Mouse (Mus musculus) ovary, adult 18-20 months (tissue): Measurements from ENCODE around the gene Sbk2.

ENCODE experiments used
- DNase-seq: peaks from one replicate; pipeline ENCODE4 v3.0.0; 2022; ENCODE audit warnings: low spot score, mixed read lengths

The Sbk2 gene

GRCm38 (mm10) chr7:4921824-4922482, 42.3 kb downstream of the Sbk2 start, which contains the start of gene Nat14:
TSS of gene Nat14 (plus strand) at chr7:4922028.
- no peak for DNase-seq

- no peak for DNase-seq
These were observed 43.0 kb downstream of the Sbk2 start for GRCm38 (mm10) chr7:4920976-4921823.

GRCm38 (mm10) chr7:4920496-4920895, 43.7 kb downstream of the Sbk2 start:
- DNase-seq: no peak

- DNase-seq: no peak
These were observed 44.2 kb downstream of the Sbk2 start for GRCm38 (mm10) chr7:4919971-4920370.

GRCm38 (mm10) chr7:4919096-4919495, 45.1 kb downstream of the Sbk2 start:
- no peak for DNase-seq

GRCm38 (mm10) chr7:4918681-4919080, 45.5 kb downstream of the Sbk2 start:
- DNase-seq: no peak

- no peak for DNase-seq
These were observed 46.7 kb downstream of the Sbk2 start for GRCm38 (mm10) chr7:4917494-4917893.

GRCm38 (mm10) chr7:4915669-4916416, 48.4 kb downstream of the Sbk2 start:
- DNase-seq: no peak

- peak; percentile 83 for DNase-seq
These were observed 49.1 kb downstream of the Sbk2 start, which contains the start of gene Zfp628 for GRCm38 (mm10) chr7:4915007-4915665. TSS of gene Zfp628 (plus strand) at chr7:4915217.

GRCm38 (mm10) chr7:4912248-4912647, 52.0 kb downstream of the Sbk2 start:
- no peak for DNase-seq

GRCm38 (mm10) chr7:4911561-4911960, 52.6 kb downstream of the Sbk2 start:
- DNase-seq: no peak

GRCm38 (mm10) chr7:4906466-4906950, 57.7 kb downstream of the Sbk2 start, which contains the start of gene Gm36210:
TSS of gene Gm36210 (minus strand) at chr7:4906516.
- no peak for DNase-seq

GRCm38 (mm10) chr7:4902404-4902803, 61.8 kb downstream of the Sbk2 start:
- no peak for DNase-seq

GRCm38 (mm10) chr7:4901171-4901570, 63.0 kb downstream of the Sbk2 start:
- no peak for DNase-seq

GRCm38 (mm10) chr7:4900523-4900851, 63.7 kb downstream of the Sbk2 start:
- DNase-seq: no peak

- DNase-seq: no peak
These were observed 64.3 kb downstream of the Sbk2 start for GRCm38 (mm10) chr7:4899649-4900522.

- DNase-seq: no peak
These were observed 65.2 kb downstream of the Sbk2 start for GRCm38 (mm10) chr7:4898851-4899648.

- DNase-seq: no peak
These were observed 69.0 kb downstream of the Sbk2 start for GRCm38 (mm10) chr7:4895186-4895585.
